Mouse (Mus musculus) ES-E14 (cell line): ENCODE measurements around the gene Melk. TPM values are rescaled to one million over a fixed set of nuclear protein-coding genes. Genes with fewer than 3 reads are reported as not detected.
A peak's percentile ranks its signal among the peaks of the same experiment; 100 is the strongest.

Experiments
- DNase-seq: peaks from one replicate; pipeline ENCODE4 v3.0.0-alpha.2; 2013; ENCODE audit warnings: low read depth, low spot score
- H3K27ac ChIP-seq: 2 replicates; pipeline ENCODE4 v1.5.1; 2012; ENCODE audit warnings: low read depth, mild to moderate bottlenecking, low read length, moderate library complexity, mixed read lengths; ENCODE audit not compliant: poor library complexity, insufficient read depth, severe bottlenecking
- H3K36me3 ChIP-seq: 2 replicates; pipeline ENCODE4 v1.6.1; 2012; ENCODE audit warnings: mild to moderate bottlenecking, low read length, moderate library complexity, mixed read lengths; ENCODE audit not compliant: control insufficient read depth, poor library complexity, insufficient read depth, severe bottlenecking
- H3K4me1 ChIP-seq, 2 experiments: fragments of 150-350 bp in 1 of 2; sonication (generic) in 1 of 2; 2 replicates each; pipeline ENCODE4 v1.6.1; 2012; ENCODE audit warnings: low read length in 2 of 2, mild to moderate bottlenecking in 1 of 2, mixed read lengths in 1 of 2; ENCODE audit not compliant: control insufficient read depth in 2 of 2, insufficient read depth in 2 of 2, poor library complexity in 1 of 2
- H3K4me3 ChIP-seq, 2 experiments: fragments of 150-350 bp in 1 of 2; sonication (generic) in 1 of 2; 2 replicates each; pipeline ENCODE4 v1.5.1; 2012; ENCODE audit warnings: low read length in 2 of 2, low read depth in 1 of 2, mild to moderate bottlenecking in 1 of 2, mixed read lengths in 1 of 2; ENCODE audit not compliant: insufficient read depth in 1 of 2, poor library complexity in 1 of 2, severe bottlenecking in 1 of 2
- H3K9ac ChIP-seq: 2 replicates; pipeline ENCODE4 v1.6.1; 2012; ENCODE audit warnings: low read depth, mild to moderate bottlenecking, low read length, mixed read lengths; ENCODE audit not compliant: poor library complexity, insufficient read depth, severe bottlenecking
- H3K9me3 ChIP-seq: fragments of 150-350 bp; sonication (generic); 2 replicates; pipeline ENCODE4 v1.6.1; 2012; ENCODE audit warnings: low read depth, mild to moderate bottlenecking, low read length; ENCODE audit not compliant: control insufficient read depth, insufficient read depth
- CHD2 ChIP-seq: IDR thresholded peaks from 2 replicates; pipeline ENCODE4 v1.6.1; 2014; ENCODE audit warnings: mild to moderate bottlenecking, low read depth, low read length, inconsistent platforms
- HCFC1 ChIP-seq: IDR thresholded peaks from 2 replicates; pipeline ENCODE4 v1.6.1; 2012; ENCODE audit warnings: low read length, inconsistent platforms, borderline replicate concordance; ENCODE audit not compliant: insufficient read depth
- MAFK ChIP-seq: IDR thresholded peaks from 2 replicates; pipeline ENCODE4 v1.6.1; 2014; ENCODE audit warnings: mild to moderate bottlenecking, low read depth, low read length, inconsistent platforms; ENCODE audit not compliant: insufficient read depth
- ZC3H11A ChIP-seq: IDR thresholded peaks from 2 replicates; pipeline ENCODE4 v1.6.1; 2012; ENCODE audit warnings: low read depth, mild to moderate bottlenecking, inconsistent platforms, low read length, borderline replicate concordance
- ZNF384 ChIP-seq: IDR thresholded peaks from 2 replicates; pipeline ENCODE4 v1.6.1; 2012; ENCODE audit warnings: low read depth, low read length, inconsistent platforms
- in situ Hi-C, 2 experiments: fragments of 600-800 bp; cut with MboI; formaldehyde crosslinking; loops; one replicate each; pipeline ENCODE4 v1.15.1; 2025; ENCODE audit warnings: low sequenced_read_pairs in 2 of 2, inconsistent platforms in 1 of 2; ENCODE audit not compliant: unreplicated experiment in 2 of 2
- total RNA-seq: library from RNA; depleted of rRNA; stranded (reverse); fragments of 300-350 nt; gene quantifications from 2 replicates; pipeline ENCODE4 v1.2.3, GENCODE M21; 2012

Gene Melk
- total RNA-seq, 1 experiment, result 34.4 TPM

- Histone ChIP-seq H3K9me3 (no peaks in the 10 kb centered on the region), H3K27ac (no peak overlapping the region), H3K4me1 (no peaks in the 10 kb centered on the region), H3K36me3 (peaks cover 15% of the 10 kb centered on the region; the same call in 1 of the 2 replicates), H3K4me3 (no peak overlapping the region), H3K9ac (no peak overlapping the region)
- TF ChIP-seq CHD2 (no peak), ZNF384 (no peak), HCFC1 (no peak), ZC3H11A (no peak), MAFK (no peak)
- DNase-seq, result no peak
- in situ Hi-C loops, result no loop called here
These were observed 34.3 kb downstream of the Melk start for GRCm38 (mm10) chr4:44335006-44335405.

DNA sequence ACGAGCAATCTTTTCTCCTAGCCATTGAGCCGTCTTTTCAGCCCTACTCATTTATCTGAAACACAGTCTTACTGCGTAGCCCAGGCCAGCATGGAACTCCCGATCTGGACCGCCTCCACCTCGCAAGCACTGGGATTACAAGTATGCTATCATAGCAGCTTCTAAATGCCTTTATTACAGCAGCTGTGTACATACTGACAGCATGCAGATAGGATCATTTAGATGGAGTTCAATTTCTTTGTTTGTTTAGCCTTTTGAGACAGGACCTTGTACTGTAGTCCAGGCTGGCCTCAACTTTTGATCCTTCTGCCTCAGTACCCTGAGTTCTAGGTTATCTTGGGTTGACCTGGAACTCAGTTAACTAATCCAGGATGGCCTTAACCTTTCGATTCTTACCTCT, 61.0 kb downstream of the Melk start:
- TF ChIP-seq HCFC1 (no peak), ZNF384 (no peak)
- in situ Hi-C loops, result no loop called here
- no peak overlapping the region for H3K9ac ChIP-seq
- no peak for DNase-seq
- H3K4me1 ChIP-seq, result no peaks in the 10 kb centered on the region
- no peak overlapping the region for H3K27ac ChIP-seq
- H3K4me3 ChIP-seq, result no peak overlapping the region
- peaks cover 11% of the 10 kb centered on the region; the same call in 1 of the 2 replicates for H3K36me3 ChIP-seq
- H3K9me3 ChIP-seq, result no peaks in the 10 kb centered on the region

GRCm38 (mm10) chr4:44363434-44364013, 62.8 kb downstream of the Melk start:
- peaks cover 11% of the 10 kb centered on the region; the same call in 1 of the 2 replicates for H3K36me3 ChIP-seq

DNA sequence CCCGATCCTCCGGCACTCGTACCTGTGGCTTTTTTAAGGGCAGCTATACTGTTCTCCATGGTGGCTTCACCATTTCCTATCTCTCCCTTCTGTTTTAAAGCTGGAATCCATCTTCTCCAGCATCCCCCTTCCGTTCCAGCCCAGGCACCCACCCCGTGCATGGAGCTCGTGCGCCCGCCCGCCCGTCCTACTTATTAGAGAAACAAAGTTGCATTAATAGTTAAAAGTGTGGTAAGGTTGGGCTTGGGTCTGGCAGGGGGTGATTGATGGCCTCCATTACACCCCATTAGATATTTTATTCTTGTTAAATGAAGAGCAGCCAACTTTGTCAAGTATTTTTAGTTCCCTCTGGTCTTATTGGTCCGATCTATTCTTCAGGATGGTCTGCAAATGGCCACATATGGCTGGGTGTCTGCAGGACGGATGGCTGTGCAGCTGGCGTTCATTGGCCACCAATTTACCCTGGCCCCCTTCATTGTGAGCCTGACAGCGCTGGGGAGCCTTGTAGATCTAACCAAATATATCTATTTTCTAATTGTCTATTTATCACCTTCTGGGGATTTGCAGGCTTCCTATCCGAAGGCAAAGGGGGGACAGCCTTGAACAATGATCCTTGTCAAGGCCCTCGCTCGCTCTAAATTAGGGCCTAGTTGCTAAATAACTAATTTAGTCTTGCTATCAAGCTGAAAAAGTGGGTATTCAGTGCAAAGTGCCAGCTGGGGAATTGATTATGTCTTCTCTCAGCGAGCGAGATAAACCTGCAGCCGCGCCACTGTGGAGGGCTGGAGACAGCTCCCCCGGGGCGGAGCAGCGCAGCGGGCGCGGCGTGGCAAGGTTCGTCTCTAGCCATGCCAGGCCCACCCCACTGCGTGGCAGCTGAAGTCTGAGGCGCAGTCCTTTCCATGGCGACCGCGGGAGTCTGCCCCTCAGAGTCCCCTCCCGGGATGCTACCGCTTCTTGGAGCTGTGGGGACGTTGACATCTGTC, 91.8 kb downstream of the Melk start:
- Histone ChIP-seq H3K9ac (no peak overlapping the region), H3K36me3 (no peaks in the 10 kb centered on the region), H3K9me3 (no peaks in the 10 kb centered on the region), H3K27ac (no peak overlapping the region), H3K4me1 (no peaks in the 10 kb centered on the region), H3K4me3 (peak overlapping the region in 1 of 2 experiments; percentile 39; a peak in 1 of 4 replicates)
- DNase-seq, result no peak
- TF ChIP-seq HCFC1 (no peak), MAFK (no peak), ZC3H11A (no peak), ZNF384 (no peak), CHD2 (no peak)
- in situ Hi-C loops, result no loop called here

More at GRCm38 (mm10) chr4:44363434-44364013, 62.8 kb downstream of the Melk start:
- H3K9ac ChIP-seq, result no peak overlapping the region
- no peaks in the 10 kb centered on the region for H3K4me1 ChIP-seq
- H3K27ac ChIP-seq, result no peak overlapping the region
- no peak overlapping the region for H3K4me3 ChIP-seq
- H3K9me3 ChIP-seq, result no peaks in the 10 kb centered on the region
- TF ChIP-seq ZC3H11A (no peak), CHD2 (no peak), HCFC1 (no peak), ZNF384 (no peak), MAFK (no peak)
- in situ Hi-C loops, result no loop called here
- DNase-seq, result no peak
